Mouse (Mus musculus) bone marrow, adult 2 months (tissue): ENCODE measurements around the gene Hivep3.

Experiments used
- CTCF ChIP-seq: fragments of 200-500 bp; IDR thresholded peaks from 2 replicates; pipeline ENCODE4 v1.5.1; 2011; ENCODE audit warnings: low read length, control low read depth; ENCODE audit not compliant: control insufficient read depth, insufficient read depth
- POLR2A ChIP-seq: fragments of 200-500 bp; IDR thresholded peaks from 2 replicates; pipeline ENCODE4 v1.6.1; 2011; ENCODE audit warnings: low read depth, mild to moderate bottlenecking, control low read depth, low read length, borderline replicate concordance; ENCODE audit not compliant: control insufficient read depth

GRCm38 (mm10) chr4:119976428-119977168 lies 243.0 kb downstream of the Hivep3 start:
- TF ChIP-seq CTCF (no peak), POLR2A (no peak)
